Mouse (Mus musculus): ENCODE results near the gene Olfr1412. TPM values are rescaled to one million over a fixed set of nuclear protein-coding genes. Genes with fewer than 3 reads are reported as not detected.

The Olfr1412 gene
- polyA plus RNA-seq (2012; rRNA removed): not detected in 2 replicates

GRCm38 (mm10) chr1:92585479-92585878 lies at the start of gene Olfr1412:
TSS of gene Olfr1412 (plus strand) at chr1:92585779.

GRCm38 (mm10) chr1:92571022-92571421 lies 14.6 kb upstream of the Olfr1412 start, which contains the start of gene Olfr1413:
TSS of gene Olfr1413 (plus strand) at chr1:92571322.

DNA sequence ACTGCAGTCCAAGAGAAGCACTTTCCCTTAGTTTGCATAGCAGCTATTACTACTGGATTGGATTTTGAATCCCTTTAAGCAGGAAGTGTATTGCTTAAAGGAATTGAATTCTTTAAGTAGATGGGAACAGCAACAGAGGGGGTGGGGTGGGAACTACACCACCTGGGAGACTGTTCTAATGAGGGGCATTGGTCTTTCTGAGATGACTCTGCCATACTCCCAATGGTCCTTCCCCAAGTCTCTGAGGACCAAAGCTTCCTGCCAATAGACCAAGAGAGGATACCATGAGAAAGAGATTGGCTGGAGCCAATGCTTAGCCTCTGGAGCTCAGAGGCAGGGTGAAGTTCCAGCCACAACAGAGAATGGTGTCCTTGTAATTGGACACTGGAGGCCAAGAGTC lies 8.5 kb downstream of the Olfr1412 start, which contains the start of gene Olfr1411:
Gene Olfr1411, plus strand, starts transcription at position 301 of the 400 bp plus-strand sequence.

GRCm38 (mm10) chr1:92605482-92605881 lies 19.9 kb downstream of the Olfr1412 start, which contains the start of gene Olfr1410:
TSS of gene Olfr1410 (plus strand) at chr1:92605782.

GRCm38 (mm10) chr1:92617488-92617887 lies 31.9 kb downstream of the Olfr1412 start, which contains the start of gene Olfr12:
TSS of gene Olfr12 (plus strand) at chr1:92617788.

Other genes starting within 250 kb of the Olfr1412 start
- 57.4 and 60.2 TPM in 2 replicates for gene Ndufa10, start 111.9 kb upstream of the Olfr1412 start, polyA plus RNA-seq (2012; rRNA removed)
- gene Olfr1416, start 100.7 kb upstream of the Olfr1412 start, polyA plus RNA-seq (2012; rRNA removed): not detected in 2 replicates
- not detected in 2 replicates for gene Olfr1415, start 89.7 kb upstream of the Olfr1412 start, polyA plus RNA-seq (2012; rRNA removed)
- not detected in 2 replicates for gene Olfr1414, start 67.1 kb upstream of the Olfr1412 start, polyA plus RNA-seq (2012; rRNA removed)
- not detected in 2 replicates for gene Olfr1413, start 14.5 kb upstream of the Olfr1412 start, polyA plus RNA-seq (2012; rRNA removed)
- gene Olfr1411, start 8.6 kb downstream of the Olfr1412 start, polyA plus RNA-seq (2012; rRNA removed): not detected in 2 replicates
- gene Olfr1410, start 20.0 kb downstream of the Olfr1412 start, polyA plus RNA-seq (2012; rRNA removed): not detected in 2 replicates
- not detected in 2 replicates for gene Olfr12, start 32.0 kb downstream of the Olfr1412 start, polyA plus RNA-seq (2012; rRNA removed)
- 97.7 and 127 TPM in 2 replicates for gene Cops9, start 56.2 kb downstream of the Olfr1412 start, polyA plus RNA-seq (2012; rRNA removed)
- gene Otos, start 63.1 kb downstream of the Olfr1412 start, polyA plus RNA-seq (2012; rRNA removed): 0.12 and 0.24 TPM in 2 replicates
- 1.8 and 2.3 TPM in 2 replicates for gene Gpc1, start 245.9 kb downstream of the Olfr1412 start, polyA plus RNA-seq (2012; rRNA removed)

Data from liver, embryonic 18 days (tissue).